Mouse (Mus musculus) CH12.LX (cell line): Measurements from ENCODE around the gene Gm20388.

Source experiments
- CHD1 ChIP-seq: IDR thresholded peaks from 2 replicates; pipeline ENCODE4 v1.6.1; 2012; ENCODE audit warnings: low read depth, low read length, improper control_type of control experiment, inconsistent platforms
- CTCF ChIP-seq, 2 experiments: IDR thresholded peaks in 1 of 2; conservative IDR thresholded peaks in 1 of 2; 2 replicates each; pipeline ENCODE4 v1.5.1; 2011 to 2012; ENCODE audit warnings: low read depth in 2 of 2, low read length in 2 of 2, improper control_type of control experiment in 1 of 2, inconsistent platforms in 1 of 2, mild to moderate bottlenecking in 1 of 2, moderate library complexity in 1 of 2
- E2F4 ChIP-seq: IDR thresholded peaks from 2 replicates; pipeline ENCODE4 v1.6.1; 2011; ENCODE audit warnings: low read depth, low read length, improper control_type of control experiment; ENCODE audit not compliant: insufficient replicate concordance
- MAX ChIP-seq: IDR thresholded peaks from 2 replicates; pipeline ENCODE4 v1.6.1; 2011; ENCODE audit warnings: low read length, improper control_type of control experiment
- MXI1 ChIP-seq: IDR thresholded peaks from 2 replicates; pipeline ENCODE4 v1.6.1; 2011; ENCODE audit warnings: mild to moderate bottlenecking, low read depth, low read length, improper control_type of control experiment
- NELFE ChIP-seq: IDR thresholded peaks from 2 replicates; pipeline ENCODE4 v1.6.1; 2011; ENCODE audit warnings: low read depth, low read length, improper control_type of control experiment
- POLR2A ChIP-seq: IDR thresholded peaks from 2 replicates; pipeline ENCODE4 v1.6.1; 2011; ENCODE audit warnings: low read depth, mild to moderate bottlenecking, improper control_type of control experiment, low read length
- POLR2AphosphoS2 ChIP-seq: IDR thresholded peaks from 2 replicates; pipeline ENCODE4 v1.6.1; 2011; ENCODE audit warnings: low read depth, low read length, improper control_type of control experiment
- ZC3H11A ChIP-seq: IDR thresholded peaks from 2 replicates; pipeline ENCODE4 v1.6.1; 2012; ENCODE audit warnings: low read depth, mild to moderate bottlenecking, inconsistent platforms, low read length, improper control_type of control experiment
- ZKSCAN1 ChIP-seq: IDR thresholded peaks from 2 replicates; pipeline ENCODE4 v1.6.1; 2012; ENCODE audit warnings: low read depth, inconsistent platforms, low read length, improper control_type of control experiment, borderline replicate concordance
- ZMIZ1 ChIP-seq: IDR thresholded peaks from 2 replicates; pipeline ENCODE4 v1.6.1; 2012; ENCODE audit warnings: low read depth, mild to moderate bottlenecking, inconsistent platforms, low read length, improper control_type of control experiment
- ZNF384 ChIP-seq: IDR thresholded peaks from 2 replicates; pipeline ENCODE4 v1.6.1; 2012; ENCODE audit warnings: low read depth, low read length, improper control_type of control experiment, inconsistent platforms

- TF ChIP-seq POLR2AphosphoS2 (no peak), ZNF384 (no peak), CHD1 (no peak), CTCF (conservative IDR thresholded peaks at IDR 0.05 in 1 of 2, IDR thresholded peaks at IDR 0.05 in 1 of 2; ENCODE audit: low read depth in 2 of 2, low read length in 2 of 2) (no peak), MAX (no peak), NELFE (no peak), ZKSCAN1 (no peak), ZMIZ1 (no peak), MXI1 (no peak), E2F4 (no peak), POLR2A (no peak), ZC3H11A (no peak)
Measured at GRCm38 (mm10) chr8:121734262-121734661, 1823.6 kb downstream of the Gm20388 start.
